Mouse (Mus musculus): Measurements from ENCODE around the gene Dhx15.
A peak's percentile ranks its signal among the peaks of the same experiment; 100 is the strongest.

Dhx15 gene

DNA sequence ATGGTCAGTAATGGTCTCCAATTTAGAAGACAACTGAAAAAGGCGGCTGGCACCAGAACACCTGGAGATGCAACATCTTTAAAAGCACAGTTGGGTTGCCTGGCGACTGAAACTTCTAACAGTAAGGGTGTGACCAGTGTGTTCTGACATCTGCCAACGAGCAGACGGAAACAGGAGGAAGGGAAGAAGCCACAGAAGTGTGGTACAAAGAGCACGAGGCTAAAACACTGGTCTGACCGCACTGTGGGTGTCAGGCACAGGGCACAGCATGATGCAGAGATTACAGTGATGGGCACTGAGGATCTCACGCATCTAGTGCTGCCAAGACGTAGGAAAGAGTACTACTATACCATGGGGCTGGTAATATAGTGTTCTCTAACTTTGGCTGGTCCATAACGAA, 48.4 kb downstream of the Dhx15 start:
- no peak for DNase-seq (ENCODE audit: low spot score)

DNA sequence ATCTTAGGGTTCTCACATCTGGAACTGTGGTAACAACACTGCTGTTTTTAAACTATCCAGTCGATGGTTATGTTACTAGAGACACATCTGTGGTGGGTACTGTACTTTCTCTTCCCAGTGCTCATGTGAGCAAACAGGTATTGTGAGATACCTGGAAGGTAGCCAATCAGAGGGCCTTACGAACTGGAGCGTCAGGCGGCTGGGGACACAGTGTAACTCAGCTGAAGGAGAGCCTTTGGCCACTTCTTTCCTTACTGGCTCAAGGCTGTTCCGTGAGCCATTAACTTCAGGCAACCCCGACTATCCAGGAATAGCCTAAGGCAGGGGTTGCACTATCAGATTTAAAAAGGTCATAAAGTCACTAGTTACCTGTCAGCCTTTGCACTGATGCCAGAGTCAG, 51.5 kb downstream of the Dhx15 start:
- no peak for DNase-seq (ENCODE audit: low spot score)

DNA sequence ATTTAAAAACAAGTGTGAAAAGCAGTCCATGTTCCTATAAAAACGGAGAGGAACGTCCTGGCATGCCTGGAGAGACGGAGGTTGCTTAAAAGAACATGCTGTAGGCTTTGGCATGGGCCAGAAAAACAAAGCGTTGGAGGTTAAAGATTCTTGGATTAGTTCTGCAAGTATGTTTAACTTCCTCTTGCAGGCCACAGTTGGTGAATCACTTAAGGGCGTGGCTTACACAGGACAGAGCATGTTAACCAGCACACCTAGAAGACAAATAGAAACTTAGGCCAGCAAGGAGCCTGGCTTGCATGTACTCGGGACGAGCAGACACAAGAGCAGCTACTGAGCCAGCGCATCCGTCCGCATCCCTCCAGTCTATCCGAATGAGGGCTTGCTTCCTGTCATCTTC, 52.2 kb downstream of the Dhx15 start:
- no peak for DNase-seq (ENCODE audit: low spot score)

DNA sequence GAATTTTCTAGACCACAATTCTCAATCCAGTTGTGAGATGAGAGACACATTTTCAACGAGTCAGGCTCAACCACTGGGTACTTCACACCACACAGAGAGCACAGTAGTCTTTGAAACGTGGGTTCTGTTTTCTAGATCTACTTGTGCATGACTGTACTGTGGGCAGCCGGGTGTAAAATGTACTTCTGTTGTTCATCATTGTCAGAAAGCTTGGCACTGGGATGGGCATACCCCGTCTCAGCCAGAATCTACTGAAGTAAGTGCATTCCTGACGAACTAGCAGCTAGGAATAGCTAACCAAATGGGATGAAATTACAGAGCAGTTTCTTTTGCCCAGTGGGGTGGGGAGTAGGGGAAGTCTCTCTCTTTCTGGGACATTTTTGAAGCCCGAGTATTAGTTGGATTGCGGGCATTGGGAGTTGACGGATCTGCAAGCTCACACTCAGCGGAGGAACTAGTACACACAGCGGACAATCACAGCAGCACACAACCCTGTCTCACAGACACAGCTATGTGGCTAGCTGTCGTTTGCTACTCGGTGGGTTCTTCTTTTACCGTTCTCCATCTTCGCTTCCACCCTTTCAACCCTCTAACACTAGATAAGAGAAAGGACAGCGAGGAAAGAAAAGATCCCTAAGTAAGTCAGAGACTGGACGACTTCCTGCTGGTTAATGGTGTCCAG, 54.7 kb downstream of the Dhx15 start:
- DNase-seq (ENCODE audit: low spot score) = no peak

DNA sequence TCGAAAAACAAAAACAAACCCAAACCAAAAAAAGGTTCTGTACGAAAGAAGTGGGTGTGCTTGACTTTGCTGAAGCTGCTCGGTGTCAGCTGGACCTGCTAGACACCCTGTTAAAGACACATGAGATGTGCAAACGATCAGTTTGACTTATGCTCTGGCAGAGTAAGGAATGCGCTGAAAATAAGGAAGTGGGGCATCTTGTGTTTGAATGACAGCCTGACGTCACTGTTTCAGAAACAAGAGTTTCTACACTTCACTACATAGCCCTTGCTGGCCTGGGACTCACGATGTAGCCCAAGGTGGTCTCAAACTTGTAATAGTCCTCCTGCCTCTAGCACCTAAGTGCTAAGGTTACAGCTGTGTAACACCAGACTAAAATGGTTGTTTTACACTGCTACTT, 57.5 kb downstream of the Dhx15 start:
- no peak for DNase-seq (ENCODE audit: low spot score)

DNA sequence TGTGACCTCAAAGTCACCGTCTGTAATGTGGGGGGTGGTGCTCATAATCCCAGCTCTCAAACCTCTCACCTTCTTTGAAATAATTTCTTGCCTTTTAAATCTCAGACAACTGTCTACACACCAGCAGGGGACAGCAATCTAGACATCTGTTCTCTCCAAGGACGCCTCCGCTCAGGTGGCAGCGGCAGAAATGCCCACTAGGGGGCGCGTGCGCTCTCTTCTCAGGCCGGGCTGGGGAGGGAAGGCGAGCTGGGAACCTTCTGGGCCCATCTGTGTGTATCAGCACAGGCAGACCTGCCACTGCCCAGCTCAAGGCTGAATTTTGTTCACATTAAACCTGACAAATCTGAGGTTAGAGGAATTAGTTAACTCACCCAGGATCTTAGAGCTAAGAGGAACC, 58.2 kb downstream of the Dhx15 start:
- no peak for DNase-seq (ENCODE audit: low spot score)

DNA sequence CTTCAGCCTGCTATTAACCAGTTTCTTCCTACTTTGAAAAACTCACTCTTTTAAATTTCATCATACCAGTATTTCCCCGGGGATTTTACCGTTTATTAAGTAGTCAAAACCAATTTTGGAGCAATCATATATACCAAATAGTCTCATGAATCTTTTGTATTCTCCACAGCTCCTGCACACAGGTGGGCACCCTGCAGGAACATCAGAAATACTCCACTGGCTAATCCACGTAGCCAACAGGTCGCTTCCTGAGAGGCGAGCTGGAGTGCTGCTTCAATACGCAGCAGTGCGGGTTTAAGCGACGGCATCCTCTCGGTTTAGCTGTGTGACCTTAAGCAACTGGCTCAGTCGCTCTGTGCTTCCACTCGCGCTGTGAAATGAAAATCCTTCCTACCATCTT, 58.9 kb downstream of the Dhx15 start:
- DNase-seq (ENCODE audit: low spot score) = no peak

DNA sequence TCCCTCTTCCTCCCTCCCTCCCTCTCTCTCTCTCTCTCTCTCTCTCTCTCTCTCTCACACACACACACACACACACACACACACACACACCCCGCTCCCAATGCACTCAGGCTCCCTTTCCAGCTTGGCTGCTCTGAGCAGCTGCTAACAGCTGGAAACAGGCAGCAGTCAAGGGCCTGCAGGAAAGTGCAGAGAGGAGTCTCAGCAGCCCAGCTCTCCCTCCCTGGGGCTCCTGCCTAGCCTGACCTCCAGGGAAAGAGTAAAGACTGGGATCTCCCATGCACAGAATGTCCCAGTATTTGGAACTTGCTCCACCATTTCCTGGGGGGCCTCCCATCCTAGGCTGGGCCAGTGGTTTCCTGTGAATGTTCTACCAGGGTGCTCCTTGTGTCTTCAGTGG, 59.8 kb downstream of the Dhx15 start:
- DNase-seq (ENCODE audit: low spot score) = no peak

DNA sequence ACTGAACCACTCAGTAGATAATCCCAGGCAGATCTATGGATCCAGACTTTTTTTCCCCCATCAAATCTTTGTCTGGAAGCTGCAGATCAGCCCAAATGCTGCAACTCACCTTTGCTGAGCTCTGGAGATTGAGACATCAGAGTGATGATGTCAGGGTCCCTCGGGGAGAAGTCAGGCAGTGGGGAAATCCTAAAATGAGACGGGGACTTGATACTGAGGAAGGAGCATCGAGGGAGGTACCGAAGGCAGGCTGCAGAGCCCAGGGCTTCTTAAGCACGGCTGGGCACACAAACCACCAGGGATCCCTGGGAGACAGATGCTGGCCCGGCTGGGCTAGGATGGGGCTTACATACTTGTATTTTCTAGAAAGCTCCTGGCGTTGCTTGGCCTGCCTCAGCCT, 64.1 kb downstream of the Dhx15 start:
- DNase-seq (ENCODE audit: low spot score) = no peak

DNA sequence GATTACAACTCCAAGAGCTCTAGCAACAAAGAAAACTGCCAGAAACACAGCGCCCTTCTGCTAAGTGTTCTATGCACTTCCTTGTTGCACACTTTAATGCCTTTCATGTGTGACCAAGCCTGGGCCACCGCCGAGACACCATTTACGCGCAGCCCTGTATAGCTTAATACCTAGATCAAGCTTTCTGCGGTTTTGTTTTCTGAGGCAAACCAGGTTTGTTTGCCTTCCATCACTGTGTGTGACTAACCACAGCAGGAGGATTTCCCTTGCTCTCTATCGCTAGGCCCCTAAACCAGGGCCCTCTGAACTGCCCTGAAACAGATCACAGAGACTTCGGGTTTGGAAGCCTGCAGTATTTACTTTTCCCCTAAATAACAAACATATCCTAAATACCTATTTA, 64.5 kb downstream of the Dhx15 start:
- no peak for DNase-seq (ENCODE audit: low spot score)

DNA sequence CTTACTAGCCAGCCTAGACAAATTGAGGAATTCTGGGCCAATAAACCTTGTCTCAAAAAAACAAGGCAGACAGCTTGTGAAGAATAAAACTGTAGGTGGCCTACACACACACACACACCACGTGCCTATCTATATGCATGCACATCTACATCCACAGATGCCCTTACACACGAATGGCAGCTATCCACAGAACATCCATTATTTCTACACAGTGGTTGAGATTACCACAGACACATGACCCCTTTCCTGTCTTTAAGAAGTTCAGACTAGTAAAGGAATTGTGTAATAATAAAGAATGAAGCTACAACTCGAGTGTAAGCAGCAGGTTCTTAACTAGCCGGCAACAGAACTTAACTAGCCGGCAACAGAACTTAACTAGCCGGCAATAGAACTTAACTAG, 68.2 kb downstream of the Dhx15 start:
- DNase-seq (ENCODE audit: low spot score) = no peak

DNA sequence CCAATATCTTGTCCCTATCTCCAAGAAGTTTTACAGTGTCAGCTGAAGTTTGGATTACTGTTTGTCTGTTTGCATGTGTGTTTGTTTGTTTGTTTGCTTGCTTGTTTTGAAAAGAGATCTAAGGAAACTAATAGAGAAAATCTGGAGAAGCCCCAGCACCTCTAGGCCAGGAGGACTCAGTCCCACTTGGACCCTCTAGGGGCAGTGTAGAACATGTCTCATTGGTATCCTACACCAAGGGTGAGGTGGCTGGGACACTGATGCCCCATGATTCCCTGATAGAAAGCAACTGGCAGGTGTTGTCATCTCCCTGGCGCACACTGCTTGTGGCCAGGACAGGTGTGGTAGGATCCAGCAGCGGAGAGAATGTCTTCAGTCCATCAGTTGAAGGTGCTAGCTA, 70.5 kb downstream of the Dhx15 start:
- no peak for DNase-seq (ENCODE audit: low spot score)

DNA sequence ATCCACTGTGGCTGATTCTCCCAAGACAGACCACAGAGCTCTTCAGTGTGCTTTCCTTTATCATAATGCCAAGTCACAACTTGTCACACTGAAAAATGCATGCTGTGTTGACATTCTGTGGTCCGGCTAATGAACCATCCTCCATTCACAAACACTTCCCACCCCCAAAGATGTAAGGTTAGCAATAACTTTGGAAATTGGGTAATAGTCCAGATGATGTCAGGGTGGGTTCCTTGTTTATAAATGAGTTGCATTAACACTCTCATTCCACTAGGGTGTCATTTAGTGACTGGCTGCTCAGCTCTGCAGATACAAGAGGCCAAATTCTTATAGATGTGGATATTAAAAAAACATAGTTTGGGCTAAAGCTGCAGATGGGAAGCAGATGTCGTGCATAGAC, 71.1 kb downstream of the Dhx15 start:
- DNase-seq (ENCODE audit: low spot score) = no peak

DNA sequence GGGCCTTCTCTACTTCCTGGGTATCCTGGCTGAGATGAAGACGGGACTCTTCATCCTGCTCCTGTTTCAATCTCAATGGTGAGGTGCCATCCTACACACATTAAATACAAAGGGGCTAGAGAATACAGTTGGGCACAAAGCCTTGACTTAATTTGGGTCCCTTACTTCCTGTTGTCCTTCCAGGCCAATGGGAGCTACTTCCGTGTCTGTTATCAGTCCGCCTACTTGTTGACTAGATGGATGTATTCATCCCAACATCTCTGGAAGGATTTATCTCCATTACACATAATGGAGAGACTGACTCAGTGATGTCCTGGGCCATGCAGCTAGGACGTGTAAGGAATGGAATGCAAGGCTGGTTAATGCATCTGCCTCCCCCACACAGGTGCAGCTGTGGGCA, 72.5 kb downstream of the Dhx15 start:
- DNase-seq (ENCODE audit: low spot score) = no peak

DNA sequence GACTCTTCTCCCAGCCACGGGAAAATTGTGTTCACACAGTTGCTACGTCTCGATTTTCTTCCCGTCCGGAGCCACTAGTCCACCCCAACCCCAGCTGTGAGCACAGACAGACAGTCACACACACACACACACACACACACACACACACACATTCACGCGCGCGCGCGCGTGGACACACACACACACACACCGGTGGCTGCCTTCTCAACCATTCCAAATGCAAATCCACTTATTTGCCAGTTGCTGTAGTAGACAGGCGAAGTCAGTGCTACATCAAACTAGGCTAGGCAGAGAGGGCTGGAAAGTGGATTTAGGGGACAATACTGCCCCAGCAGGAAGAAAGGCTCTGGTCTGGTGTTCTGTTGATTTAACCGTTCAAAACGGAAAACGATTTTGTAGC, 73.9 kb downstream of the Dhx15 start:
- DNase-seq (ENCODE audit: low spot score) = no peak

DNA sequence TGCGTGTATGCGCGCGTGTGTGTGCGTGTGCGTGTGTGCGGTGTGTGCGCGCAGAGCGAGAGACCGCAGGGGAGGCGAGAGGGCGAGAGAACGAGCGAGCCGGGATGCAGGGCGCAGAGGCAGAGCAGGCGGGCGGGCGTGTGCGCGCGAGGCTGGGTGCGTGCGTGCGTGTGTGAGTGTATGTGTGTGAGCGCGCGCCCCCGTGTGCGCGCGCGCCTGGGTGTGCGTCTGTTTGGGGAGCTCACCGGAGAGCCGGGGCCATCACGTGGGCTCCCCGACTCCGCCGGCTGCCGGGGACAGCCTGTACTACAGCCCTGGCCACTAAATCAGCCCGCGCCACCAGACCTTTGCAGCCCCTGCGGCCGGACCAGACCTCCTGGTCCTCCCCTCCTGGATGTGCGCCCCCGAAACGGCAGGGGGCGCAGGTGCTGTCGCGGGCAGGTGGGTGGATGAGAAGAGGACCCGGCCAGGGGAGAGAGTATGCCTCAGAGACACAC, 74.4 kb downstream of the Dhx15 start:
- DNase-seq (ENCODE audit: low spot score) = peak; percentile 25

DNA sequence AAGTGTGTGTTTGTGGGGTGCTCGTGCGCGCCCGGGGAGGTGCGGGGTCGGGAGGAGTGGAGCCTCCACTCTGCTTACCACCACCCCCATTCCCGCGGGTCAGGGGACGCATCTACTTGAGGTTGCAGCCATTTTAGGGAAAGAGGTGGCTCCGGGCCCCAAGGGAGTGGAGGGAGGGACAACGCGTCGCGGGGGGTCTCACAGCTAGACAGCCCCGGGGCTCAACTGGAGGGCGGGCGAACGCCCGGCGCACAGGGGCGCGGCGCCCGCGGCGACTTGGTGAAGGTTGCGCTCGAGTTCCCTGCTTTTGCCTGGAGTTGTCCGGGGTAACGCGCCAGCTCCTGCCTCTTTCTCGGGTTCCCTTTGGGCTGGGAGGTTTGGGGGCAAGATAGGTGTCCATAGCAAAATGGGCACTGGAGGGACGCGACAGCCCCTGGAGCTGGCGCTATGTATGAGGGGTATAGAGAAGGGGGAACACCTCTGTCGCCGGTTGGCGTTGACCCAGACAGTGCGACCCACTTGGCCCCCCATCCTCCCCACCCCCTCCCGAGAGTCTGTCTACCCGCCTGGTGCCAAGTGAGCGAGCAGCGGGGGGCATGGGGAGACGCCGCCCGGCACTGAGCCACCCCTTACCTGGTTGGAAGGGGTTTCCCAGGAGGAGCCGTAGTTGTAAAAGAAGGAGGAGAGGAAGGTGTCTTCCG, 75.4 kb downstream of the Dhx15 start:
- DNase-seq (ENCODE audit: low spot score) = no peak

DNA sequence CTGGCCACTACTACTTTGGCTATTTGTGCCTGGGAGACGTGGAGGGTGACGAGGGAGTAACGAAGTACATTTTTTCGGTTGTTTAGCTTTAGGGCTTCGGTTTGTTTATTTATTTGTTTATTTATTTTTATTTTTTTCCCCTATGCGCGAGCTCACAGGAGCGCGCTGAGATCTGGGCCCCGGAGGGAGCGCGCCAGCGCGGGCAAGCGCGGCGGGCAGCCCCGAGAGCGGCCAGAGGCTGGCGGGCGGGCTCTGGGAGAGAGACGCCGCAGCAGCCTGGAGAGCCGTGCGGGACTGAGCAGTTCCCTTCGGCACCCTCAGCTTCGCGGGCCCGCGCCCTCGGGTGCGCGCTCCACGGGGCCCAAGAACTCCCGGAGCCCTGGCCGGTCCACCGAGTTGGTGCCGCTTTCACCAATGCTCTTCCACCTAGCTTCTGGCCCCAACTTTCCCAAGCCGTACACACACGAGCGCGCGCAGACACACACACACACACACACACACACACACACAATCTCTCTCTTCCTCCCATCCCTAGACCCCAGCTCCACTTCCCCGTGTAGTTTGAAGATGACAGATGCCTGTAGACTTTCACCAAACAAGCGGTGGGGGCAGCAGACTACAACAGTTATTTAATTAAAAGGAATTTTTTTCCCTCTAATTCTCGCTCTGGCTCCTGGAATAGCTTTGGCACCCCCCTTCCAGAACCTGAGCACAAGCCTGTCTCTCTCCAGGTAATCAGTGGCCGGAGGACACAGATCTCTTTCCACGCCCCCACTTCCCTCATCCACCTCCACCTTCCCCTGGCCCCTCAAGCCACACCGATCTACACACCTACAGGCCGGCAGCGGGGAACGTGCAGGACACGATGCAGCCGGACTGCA, 76.2 kb downstream of the Dhx15 start:
- no peak for DNase-seq (ENCODE audit: low spot score)

DNA sequence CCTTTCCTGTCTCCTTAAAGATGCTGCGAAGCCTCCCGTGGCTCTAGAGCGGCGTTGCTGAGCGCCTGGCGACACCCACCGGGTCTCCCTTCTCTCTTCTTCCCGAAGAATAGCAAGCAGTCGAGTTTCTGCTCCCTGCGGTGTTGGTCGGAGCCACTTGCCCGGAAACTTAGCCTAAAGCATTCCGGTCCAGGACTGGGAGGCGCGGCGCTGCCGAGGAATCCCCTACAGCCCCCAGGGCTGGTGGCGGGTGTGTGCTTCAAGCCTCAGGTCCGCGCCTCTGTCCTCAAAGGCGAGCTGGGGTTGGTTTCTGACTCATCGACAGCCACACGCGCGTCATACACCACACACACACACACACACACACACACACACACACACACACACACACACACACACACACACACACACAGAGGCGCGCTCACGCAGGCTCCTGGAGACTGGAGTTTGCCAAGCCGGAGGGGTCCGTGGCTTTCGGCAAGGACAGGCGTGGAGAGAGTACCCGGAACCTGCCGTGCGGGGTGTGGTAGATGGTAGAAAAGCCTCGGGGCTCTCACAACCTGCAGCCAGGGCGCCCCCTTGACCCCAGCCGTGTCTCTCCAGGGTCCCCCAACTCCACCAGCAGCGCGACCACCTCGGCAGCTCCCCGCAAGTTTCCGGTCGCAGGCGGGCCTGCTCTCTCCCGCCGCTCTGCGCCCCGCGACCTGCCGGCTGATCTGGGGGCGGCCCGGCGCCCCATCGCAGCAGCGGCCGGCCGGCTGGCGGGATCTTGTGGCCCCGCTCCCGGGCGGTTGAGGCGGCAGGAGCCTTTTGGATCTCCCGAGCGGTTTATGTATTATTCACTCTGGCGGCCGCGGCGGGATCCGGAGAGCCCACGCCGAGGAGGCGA, 77.1 kb downstream of the Dhx15 start:
- no peak for DNase-seq (ENCODE audit: low spot score)

DNA sequence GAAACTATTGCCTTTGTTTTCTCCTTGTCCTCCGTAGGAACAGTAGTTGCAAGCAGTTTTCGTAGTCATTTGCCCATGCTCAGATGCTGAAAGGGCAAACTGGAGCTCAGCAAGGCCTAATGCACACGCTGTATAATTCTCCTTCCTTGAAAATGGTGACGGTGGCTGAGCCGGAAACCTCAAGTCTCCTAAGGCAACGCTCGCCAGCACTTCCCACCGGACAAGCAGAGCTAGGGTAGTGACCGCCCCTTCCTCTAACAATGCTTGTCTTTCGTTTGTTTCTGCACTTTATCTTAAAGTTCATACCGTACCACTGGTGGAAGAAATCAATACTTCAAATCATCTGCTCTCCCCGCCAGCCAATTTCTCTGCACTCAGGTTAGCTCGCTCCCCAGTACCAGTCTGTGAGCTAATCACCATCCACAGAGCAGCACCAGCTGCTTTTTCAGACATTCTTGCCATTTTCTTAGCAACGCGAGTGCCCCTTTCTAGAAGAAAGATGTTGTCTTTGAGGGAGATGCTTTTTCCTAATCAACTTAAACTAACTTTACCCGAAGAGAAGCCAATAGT, 78.0 kb downstream of the Dhx15 start:
- DNase-seq (ENCODE audit: low spot score) = no peak

DNA sequence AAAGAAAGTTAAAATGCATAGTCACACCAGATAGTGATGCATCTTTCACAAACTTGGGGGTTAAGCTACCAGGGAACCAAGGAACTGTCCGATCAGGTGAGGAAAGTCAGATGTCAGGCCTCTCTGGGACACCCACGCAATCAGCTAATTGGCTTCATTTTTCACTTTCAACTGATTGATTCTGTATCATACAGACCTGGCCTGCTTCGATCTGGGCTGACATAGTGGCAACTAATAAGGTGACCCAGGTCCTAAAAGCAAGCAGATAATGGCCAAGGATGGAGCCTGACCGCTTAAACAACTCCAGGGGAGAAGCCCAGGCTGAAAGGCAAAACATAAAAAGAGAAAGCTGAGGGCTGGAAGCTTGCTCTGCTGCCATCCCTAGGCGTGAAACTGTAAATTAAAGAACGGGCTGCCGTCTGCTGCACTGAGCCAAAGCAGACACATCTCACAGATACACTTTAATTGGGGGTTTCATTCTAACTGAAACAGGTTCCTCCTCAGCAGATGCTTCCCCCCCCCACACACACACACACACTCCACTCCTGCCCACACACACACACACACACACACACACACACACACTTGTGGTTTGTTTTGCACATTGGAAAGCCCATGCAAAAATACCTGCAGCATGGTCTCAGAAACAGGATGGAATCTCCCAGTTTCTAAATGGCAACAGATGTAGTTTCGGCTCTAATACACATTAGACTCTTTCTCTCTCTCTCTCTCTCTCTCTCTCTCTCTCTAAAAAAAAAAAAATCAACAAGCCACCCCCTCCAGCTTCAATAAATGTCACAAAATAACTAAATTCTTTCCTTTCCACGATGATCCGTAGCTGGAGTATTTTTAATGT, 79.3 kb downstream of the Dhx15 start:
- DNase-seq (ENCODE audit: low spot score) = no peak

All from ovary, postnatal 10 days (tissue).